Mouse (Mus musculus) stomach, adult 2 months (tissue): ENCODE results near the gene Eloa. TPM values are rescaled to one million over a fixed set of nuclear protein-coding genes. Genes with fewer than 3 reads are reported as not detected.

Experiments used
- polyA plus RNA-seq: library from polyadenylated mRNA; depleted of rRNA; stranded (reverse); fragments of >200 nt; gene quantifications from 2 replicates; pipeline ENCODE4 v1.2.3, GENCODE M21; 2012; rRNA removed

Gene Eloa
- polyA plus RNA-seq: 2.5 and 2.6 TPM in 2 replicates

GRCm38 (mm10) chr4:136021549-136022047 lies at the start of gene Eloa:
Gene Eloa (minus strand): TSS chr4:136021763.

DNA sequence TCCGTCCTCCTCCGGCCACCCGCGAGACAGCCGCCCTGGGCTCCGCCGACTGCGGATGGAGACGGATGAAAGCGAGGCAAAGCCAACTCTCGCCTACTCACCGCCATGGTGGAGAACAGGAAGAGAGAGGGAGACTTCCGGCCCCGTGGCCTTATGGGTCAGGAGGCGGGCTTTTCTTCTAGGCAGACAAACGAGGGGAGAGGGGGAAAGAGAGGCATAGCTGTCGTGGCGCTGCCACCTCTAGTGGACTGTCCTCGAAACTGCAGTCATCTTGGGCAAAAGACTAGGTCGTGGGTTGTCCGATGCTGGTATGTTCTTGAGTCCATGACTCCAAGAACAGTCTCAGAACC lies 31.7 kb upstream of the Eloa start, which contains the start of gene Rpl11:
Gene Rpl11, minus strand, starts transcription at position 182 of the 350 bp plus-strand sequence.

DNA sequence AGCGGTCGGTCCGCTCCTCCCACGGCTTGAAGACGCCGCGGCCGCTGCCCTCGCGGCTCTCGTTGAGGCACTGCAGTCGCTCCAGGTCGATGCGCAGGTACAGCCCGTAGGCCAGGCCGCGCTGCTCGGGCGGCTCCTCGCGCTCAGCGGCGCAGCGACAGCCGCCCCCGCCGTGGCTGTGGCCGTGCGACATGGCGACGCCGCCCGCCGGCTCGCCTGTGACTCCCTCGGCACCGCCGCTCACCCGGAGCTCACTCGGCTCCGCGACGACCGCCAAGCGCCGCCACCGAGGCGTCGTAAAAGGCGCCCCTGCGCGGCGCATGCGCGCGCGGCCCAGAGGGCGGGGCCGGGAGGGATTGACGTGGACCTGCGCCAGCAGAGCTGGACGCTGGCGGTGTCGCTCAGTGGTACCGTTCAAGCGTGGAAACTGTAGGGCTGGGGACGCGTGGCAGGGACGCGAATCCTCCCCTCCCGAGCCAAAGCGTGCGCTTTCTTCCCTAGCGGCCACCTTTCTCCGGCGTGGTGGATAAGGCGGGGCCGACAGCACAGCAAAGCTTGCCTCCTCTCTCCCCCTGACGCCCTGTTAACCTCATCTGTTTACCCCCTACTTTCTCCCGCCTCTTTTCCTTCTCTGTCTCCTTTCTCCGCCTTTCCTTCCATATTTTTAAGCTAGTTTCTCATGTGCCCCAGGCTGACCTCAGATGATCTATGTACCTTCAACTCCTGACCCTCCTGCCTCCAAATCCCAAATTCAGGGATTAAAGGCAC lies 34.4 kb downstream of the Eloa start, which contains the start of gene Pithd1:
Gene Pithd1, minus strand, starts transcription at position 322 of the 768 bp plus-strand sequence.

DNA sequence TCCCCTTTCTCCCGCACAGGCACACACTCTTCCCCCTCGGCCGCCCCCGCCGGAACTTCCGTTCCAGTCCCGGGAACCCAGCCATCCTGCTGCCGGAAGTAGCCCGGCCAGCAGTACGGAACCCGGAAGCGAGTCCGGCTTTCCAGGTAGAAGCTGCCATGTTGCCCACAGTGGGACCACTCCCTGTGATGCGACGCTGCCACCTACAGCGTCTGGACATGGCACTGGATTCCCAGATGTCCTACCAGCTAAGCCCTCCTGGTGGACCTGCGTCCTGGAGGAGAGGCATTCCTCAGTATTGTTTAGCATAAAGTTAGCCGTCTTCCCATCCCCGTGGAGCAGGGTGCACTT lies 49.0 kb downstream of the Eloa start, which contains the start of gene Lypla2:
Gene Lypla2, minus strand, starts transcription at position 71 of the 351 bp plus-strand sequence.

DNA sequence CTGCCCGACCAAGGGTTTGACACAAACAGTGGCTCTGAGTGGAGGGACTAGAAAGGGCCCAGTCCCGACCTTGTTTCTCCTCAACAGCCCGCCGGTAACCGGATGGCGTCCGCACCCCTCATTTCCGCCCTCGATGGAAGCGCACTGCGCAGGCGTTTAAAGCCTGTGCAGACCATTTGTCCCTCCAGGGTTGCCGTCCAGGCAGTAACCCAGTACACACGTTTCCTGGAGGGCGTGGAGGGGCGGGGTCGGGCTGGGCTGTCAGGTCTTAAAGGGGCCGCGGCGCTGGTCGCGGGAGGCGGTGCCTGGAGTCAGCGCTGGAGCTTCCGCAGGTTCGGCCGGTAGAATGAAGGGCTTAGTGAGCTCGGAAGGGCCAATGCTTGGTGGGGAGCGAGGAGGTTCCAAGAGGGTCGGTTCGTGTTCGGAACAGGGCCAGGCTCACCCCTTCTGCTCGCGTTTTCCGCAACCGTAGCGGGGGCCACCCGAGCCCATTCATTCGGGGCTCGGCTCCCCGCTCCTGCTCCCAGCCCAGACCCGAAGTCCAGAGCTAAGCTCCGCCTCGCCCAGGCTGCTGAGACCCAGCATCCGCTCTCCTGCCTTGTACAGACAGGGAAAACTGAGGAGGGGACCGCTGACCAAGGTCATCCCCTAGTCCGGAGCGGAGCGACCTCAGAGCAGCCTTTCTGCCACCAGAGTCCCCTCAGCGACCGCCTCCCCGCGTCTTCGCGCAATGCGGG lies 57.9 kb downstream of the Eloa start, which contains the start of gene Gale:
Gene Gale, plus strand, starts transcription at position 271 of the 737 bp plus-strand sequence.

Other genes starting within 250 kb of the Eloa start
- 21.9 and 45.4 TPM in 2 replicates for gene Srsf10, start 166.0 kb downstream of the Eloa start, polyA plus RNA-seq
- gene Pnrc2, start 147.9 kb downstream of the Eloa start, polyA plus RNA-seq: 2.7 and 3.1 TPM in 2 replicates
- gene Cnr2, start 126.4 kb downstream of the Eloa start, polyA plus RNA-seq: 0.15 and 0.33 TPM in 2 replicates
- gene Fuca1, start 101.0 kb downstream of the Eloa start, polyA plus RNA-seq: 45.9 and 48.0 TPM in 2 replicates
- 50.1 and 54.9 TPM in 2 replicates for gene Hmgcl, start 75.3 kb downstream of the Eloa start, polyA plus RNA-seq
- gene Gale, start 58.0 kb downstream of the Eloa start, polyA plus RNA-seq: 124 and 157 TPM in 2 replicates
- gene Lypla2, start 49.1 kb downstream of the Eloa start, polyA plus RNA-seq: 97.5 and 124 TPM in 2 replicates
- 15.5 and 25.7 TPM in 2 replicates for gene Pithd1, start 34.5 kb downstream of the Eloa start, polyA plus RNA-seq
- 79.3 and 110 TPM in 2 replicates for gene Rpl11, start 31.7 kb upstream of the Eloa start, polyA plus RNA-seq
- gene Id3, start 121.7 kb upstream of the Eloa start, polyA plus RNA-seq: 337 and 441 TPM in 2 replicates
- gene E2f2, start 150.6 kb upstream of the Eloa start, polyA plus RNA-seq: 2.8 and 3.6 TPM in 2 replicates
- 3.5 and 3.9 TPM in 2 replicates for gene Asap3, start 184.6 kb upstream of the Eloa start, polyA plus RNA-seq
- 4.1 and 4.4 TPM in 2 replicates for gene Tcea3, start 226.0 kb upstream of the Eloa start, polyA plus RNA-seq